Mouse (Mus musculus): Measurements from ENCODE around the gene Tbc1d9b.

Gene Tbc1d9b

DNA sequence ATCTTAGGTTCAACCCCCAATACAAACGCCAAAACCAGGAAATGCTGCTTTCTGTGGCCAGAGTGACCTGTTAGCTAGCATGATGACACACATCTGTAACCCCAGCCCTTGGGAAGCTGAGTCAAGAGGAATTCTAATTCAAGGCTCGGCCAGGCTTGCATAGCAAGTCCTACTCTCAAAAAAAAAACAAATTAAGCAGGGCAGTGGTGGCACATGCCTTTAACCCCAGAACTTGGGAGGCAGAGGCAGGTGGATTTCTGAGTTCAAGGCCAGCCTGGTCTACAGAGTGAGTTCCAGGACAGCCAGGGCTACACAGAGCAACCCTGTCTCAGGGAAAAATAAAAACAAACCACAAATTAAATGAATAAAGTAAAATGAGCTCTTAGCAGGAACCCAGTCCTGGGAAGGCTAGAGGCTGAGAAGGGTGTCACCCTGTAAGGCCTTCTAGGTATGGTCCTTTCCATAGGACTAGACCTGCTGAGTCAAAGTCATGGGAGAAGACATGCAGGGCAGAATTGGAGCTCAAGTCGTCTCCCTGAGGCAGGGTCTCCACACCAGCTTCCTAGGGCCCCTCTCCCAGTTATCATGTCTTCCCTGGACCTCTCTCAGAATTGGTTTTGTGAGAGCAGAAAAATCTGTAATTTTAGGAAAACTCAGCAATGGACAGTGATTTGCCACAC, 81.0 kb downstream of the Tbc1d9b start:
- DNase-seq, result no peak

DNA sequence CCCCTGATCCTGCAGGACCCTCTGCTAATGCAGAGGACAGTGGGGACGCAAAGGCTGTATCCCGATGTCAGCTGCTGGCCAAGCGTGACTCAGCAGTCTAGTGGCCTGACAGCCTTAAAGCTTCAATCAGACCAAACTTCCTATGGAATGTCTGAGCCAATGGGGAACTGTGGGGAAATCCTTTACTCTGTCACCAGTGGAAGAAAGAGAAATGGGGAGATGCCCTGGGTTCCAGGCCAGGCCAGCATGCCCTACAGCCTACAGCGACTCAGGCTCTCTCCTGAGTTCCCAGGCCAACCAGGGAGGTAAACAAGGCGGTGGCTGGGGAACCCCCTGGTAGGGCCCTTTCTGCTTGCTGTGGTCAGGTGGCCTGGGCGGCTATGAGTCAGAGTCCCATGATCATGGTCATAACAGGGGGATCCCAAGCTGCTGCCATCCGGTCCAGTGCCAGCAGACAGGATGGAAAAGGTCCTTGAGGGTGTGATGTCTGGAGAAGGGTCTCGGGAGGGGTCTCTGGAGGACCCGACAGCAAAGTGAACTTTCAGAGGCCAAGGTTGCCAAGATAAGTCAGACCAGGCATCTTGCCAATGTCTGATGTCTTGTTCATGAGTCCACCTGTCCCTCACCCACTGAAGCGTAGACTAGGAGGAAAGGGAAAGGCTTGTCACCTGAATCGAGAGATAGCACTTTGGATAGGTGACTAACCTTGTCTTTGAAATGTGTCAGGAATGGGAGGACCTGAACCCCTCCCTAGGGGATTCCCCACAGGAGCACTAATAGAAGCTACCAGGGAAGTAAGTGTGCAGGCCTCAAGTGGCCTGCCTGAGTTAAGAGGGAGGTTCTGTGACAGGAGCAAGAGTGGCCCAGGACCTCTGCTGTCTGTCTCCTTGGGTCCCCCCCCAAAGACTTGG, 81.9 kb downstream of the Tbc1d9b start:
- DNase-seq, result peak; percentile 96

DNA sequence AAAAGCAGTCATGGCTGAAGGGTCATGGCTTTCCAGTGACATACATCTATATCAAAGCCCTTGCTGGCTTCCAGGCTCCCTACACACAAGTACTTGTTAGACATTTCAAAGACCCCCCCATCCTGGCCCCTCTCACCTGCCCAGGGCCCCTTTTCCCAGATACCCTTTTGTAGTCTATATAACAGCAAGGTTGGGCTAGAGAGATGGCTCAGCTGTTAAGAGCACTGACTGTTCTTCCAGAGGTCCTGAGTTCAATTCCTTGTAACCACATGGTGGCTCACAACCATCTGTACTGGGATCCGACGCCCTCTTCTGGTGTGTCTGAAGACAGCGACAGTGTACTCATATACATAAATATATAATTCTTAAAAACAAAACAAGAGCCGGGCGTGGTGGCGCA, 83.4 kb downstream of the Tbc1d9b start:
- no peak for DNase-seq

DNA sequence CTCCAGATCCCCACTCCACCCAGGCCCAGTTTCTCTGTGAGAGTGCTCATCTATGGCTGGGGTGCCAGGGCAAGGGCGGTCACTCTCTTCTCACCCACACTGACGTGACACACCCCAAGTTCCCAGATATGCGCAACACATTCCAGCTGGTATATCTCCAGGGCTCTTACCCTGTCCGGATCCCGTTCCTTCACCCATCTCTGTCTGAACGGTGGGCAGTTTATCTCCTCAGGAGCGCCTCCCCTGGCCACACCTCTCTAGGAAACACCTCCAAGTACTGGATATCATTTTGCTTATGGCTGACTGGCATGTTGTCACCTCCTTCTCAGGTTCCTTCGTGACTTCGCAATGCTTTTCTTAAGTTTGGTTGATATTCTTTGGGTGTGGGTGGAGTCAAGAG, 84.4 kb downstream of the Tbc1d9b start:
- DNase-seq, result no peak

DNA sequence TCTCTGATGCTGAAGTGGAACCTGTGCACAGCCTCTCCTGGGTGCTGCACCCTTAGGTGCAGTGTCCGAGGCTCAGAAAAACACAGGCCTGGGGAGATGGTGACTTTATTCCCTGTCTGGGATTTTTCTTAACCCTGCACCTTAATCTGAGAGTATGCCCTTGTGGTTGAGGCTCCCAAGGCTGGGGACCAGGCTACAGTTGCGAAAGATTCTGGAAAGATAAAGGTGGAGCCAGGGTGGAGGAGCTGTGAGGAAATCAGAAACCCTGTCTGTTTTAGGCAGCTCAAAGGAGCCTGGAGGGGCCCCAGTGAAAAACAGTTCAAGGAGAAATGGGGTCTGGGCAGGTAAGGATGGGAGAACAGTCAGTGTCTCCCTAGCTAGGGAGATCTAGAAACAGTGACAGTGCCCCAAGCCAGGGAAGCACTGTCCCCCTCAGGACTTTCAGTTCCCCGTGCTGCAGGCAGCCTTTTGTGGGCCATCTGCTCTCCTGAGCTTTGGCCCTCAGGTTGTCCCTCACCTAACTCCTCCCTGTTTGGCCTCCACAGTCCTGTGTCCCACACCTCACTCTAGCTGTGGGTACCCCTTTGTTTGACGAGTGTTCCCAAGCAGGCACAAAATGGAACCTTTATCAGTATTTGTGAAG, 85.6 kb downstream of the Tbc1d9b start:
- DNase-seq, result no peak

DNA sequence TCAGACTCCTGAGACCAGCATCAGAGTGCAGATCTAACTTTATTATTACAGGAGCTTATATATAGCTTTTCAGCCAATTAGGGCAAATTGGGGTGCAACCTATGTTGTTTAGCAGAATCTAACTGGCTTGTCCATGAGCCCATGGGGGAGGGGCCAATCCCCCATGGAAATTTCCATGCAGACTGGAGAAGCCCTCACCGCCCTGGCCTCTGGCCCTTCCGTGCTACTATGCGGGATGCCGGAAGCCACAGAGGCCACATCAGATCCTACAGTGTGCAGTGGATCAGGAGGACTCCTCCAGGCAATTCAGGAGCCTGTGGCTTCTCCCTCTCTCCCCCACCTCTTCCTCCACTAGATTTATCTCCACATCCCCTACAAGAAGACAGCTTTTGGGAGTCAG, 86.6 kb downstream of the Tbc1d9b start:
- DNase-seq, result peak; percentile 62

DNA sequence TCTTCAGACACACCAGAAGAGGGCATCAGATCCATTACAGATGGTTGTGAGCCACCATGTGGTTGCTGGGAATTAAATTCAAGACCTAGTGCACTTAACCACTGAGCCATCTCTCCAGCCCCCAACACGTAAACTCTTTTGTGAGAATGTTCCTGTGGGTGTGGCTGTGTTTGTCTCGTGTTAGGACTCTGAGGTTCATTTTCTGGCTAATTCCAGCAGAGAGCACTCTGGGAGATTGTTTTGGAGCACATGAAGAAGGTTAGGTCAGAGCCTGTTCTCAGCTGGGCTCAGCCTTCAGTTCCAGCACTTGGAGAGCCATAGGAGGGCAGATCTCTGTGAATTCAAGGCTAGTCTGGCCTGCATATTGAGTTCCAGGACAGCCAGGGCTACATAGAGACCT, 88.6 kb downstream of the Tbc1d9b start:
- no peak for DNase-seq
